Mouse (Mus musculus): ENCODE measurements around the gene Gm20388. TPM values are rescaled to one million over a fixed set of nuclear protein-coding genes. Genes with fewer than 3 reads are reported as not detected.
"Not testable (repeated sequence)": the region's sequence is repeated elsewhere in the genome, so short reads cannot be mapped to it uniquely, and the experiment has no call there.

The Gm20388 gene
- polyA plus RNA-seq, 1 experiment from 2014 or later = not detected

- not testable (repeated sequence) for H3K4me2 ChIP-seq (replicated peaks); ATAC-seq (replicated peaks); H3K9ac ChIP-seq (replicated peaks); H3K27ac ChIP-seq (replicated peaks); H3K9me3 ChIP-seq; H3K4me3 ChIP-seq; H3K27me3 ChIP-seq
- peaks cover 21% of the 10 kb centered on the region for H3K4me1 ChIP-seq
- 92% methylated on average over 8 of the region's 8 CpGs for WGBS
- H3K36me3 ChIP-seq = peaks cover 50% of the 10 kb centered on the region
Measured at GRCm38 (mm10) chr8:123257593-123257992, 3347.0 kb downstream of the Gm20388 start.

GRCm38 (mm10) chr8:123267926-123268656 is 3357.4 kb downstream of the Gm20388 start:
- no peaks in the 10 kb centered on the region for H3K4me1 ChIP-seq
- H3K9ac ChIP-seq (replicated peaks) = no peak overlapping the region
- 91% methylated on average over 14 of the region's 14 CpGs for WGBS
- ATAC-seq (replicated peaks) = no peak
- H3K36me3 ChIP-seq = peaks cover 67% of the 10 kb centered on the region
- H3K9me3 ChIP-seq = no peaks in the 10 kb centered on the region
- H3K27me3 ChIP-seq = no peaks in the 10 kb centered on the region
- no peak overlapping the region for H3K4me3 ChIP-seq
- no peak overlapping the region for H3K4me2 ChIP-seq (replicated peaks)
- no peak overlapping the region for H3K27ac ChIP-seq (replicated peaks)

- ATAC-seq (replicated peaks) = no peak
- H3K36me3 ChIP-seq = peaks cover 44% of the 10 kb centered on the region
Measured at GRCm38 (mm10) chr8:123271147-123271546, 3360.5 kb downstream of the Gm20388 start.

GRCm38 (mm10) chr8:123271901-123272300 is 3361.3 kb downstream of the Gm20388 start:
- H3K9ac ChIP-seq (replicated peaks) = no peak overlapping the region
- no peak overlapping the region for H3K4me3 ChIP-seq
- no peaks in the 10 kb centered on the region for H3K4me1 ChIP-seq
- H3K27me3 ChIP-seq = no peaks in the 10 kb centered on the region
- ATAC-seq (replicated peaks) = no peak
- 87% methylated on average over 4 of the region's 4 CpGs for WGBS
- peaks cover 37% of the 10 kb centered on the region for H3K36me3 ChIP-seq
- no peak overlapping the region for H3K4me2 ChIP-seq (replicated peaks)
- no peaks in the 10 kb centered on the region for H3K9me3 ChIP-seq
- H3K27ac ChIP-seq (replicated peaks) = no peak overlapping the region

More at GRCm38 (mm10) chr8:123271147-123271546, 3360.5 kb downstream of the Gm20388 start:
- Histone ChIP-seq H3K27me3 (no peaks in the 10 kb centered on the region), H3K9ac (replicated peaks) (no peak overlapping the region), H3K27ac (replicated peaks) (no peak overlapping the region), H3K4me1 (no peaks in the 10 kb centered on the region), H3K4me2 (replicated peaks) (no peak overlapping the region), H3K9me3 (no peaks in the 10 kb centered on the region), H3K4me3 (no peak overlapping the region)
- WGBS = 94% methylated on average over 10 of the region's 10 CpGs

GRCm38 (mm10) chr8:123274447-123274846 is 3363.8 kb downstream of the Gm20388 start:
- H3K36me3 ChIP-seq = peaks cover 11% of the 10 kb centered on the region
- ATAC-seq (replicated peaks) = no peak
- no peak overlapping the region for H3K27ac ChIP-seq (replicated peaks)
- H3K9me3 ChIP-seq = no peaks in the 10 kb centered on the region
- WGBS = 93% methylated on average over 5 of the region's 5 CpGs
- H3K4me2 ChIP-seq (replicated peaks) = no peak overlapping the region
- no peaks in the 10 kb centered on the region for H3K4me1 ChIP-seq
- H3K4me3 ChIP-seq = no peak overlapping the region
- no peak overlapping the region for H3K9ac ChIP-seq (replicated peaks)
- no peaks in the 10 kb centered on the region for H3K27me3 ChIP-seq

- Histone ChIP-seq H3K36me3 (peaks cover 5% of the 10 kb centered on the region), H3K27ac (replicated peaks) (no peak overlapping the region), H3K4me2 (replicated peaks) (no peak overlapping the region), H3K4me3 (no peak overlapping the region), H3K9me3 (no peaks in the 10 kb centered on the region), H3K4me1 (no peaks in the 10 kb centered on the region), H3K27me3 (no peaks in the 10 kb centered on the region), H3K9ac (replicated peaks) (no peak overlapping the region)
- no peak for ATAC-seq (replicated peaks)
- 94% methylated on average over 12 of the region's 12 CpGs for WGBS
Measured at GRCm38 (mm10) chr8:123275096-123275495, 3364.5 kb downstream of the Gm20388 start.

GRCm38 (mm10) chr8:123278445-123278844 is 3367.8 kb downstream of the Gm20388 start:
- Histone ChIP-seq H3K36me3 (no peaks in the 10 kb centered on the region), H3K4me1 (no peaks in the 10 kb centered on the region), H3K27me3 (no peaks in the 10 kb centered on the region), H3K4me3 (no peak overlapping the region), H3K27ac (replicated peaks) (no peak overlapping the region), H3K9me3 (no peaks in the 10 kb centered on the region), H3K9ac (replicated peaks) (no peak overlapping the region), H3K4me2 (replicated peaks) (no peak overlapping the region)
- 81% methylated on average over 7 of the region's 7 CpGs for WGBS
- no peak for ATAC-seq (replicated peaks)

- 95% methylated on average over 4 of the region's 4 CpGs for WGBS
- Histone ChIP-seq H3K4me3 (no peak overlapping the region), H3K4me2 (replicated peaks) (no peak overlapping the region), H3K36me3 (no peaks in the 10 kb centered on the region), H3K27me3 (no peaks in the 10 kb centered on the region), H3K9ac (replicated peaks) (no peak overlapping the region), H3K4me1 (no peaks in the 10 kb centered on the region), H3K9me3 (no peaks in the 10 kb centered on the region), H3K27ac (replicated peaks) (no peak overlapping the region)
- ATAC-seq (replicated peaks) = no peak
Measured at GRCm38 (mm10) chr8:123279828-123280227, 3369.2 kb downstream of the Gm20388 start.

GRCm38 (mm10) chr8:123280302-123281094 is 3369.9 kb downstream of the Gm20388 start:
- Histone ChIP-seq H3K9me3 (no peaks in the 10 kb centered on the region), H3K4me2 (replicated peaks) (no peak overlapping the region), H3K27me3 (no peaks in the 10 kb centered on the region), H3K4me1 (no peaks in the 10 kb centered on the region), H3K27ac (replicated peaks) (no peak overlapping the region), H3K4me3 (no peak overlapping the region), H3K36me3 (no peaks in the 10 kb centered on the region), H3K9ac (replicated peaks) (no peak overlapping the region)
- ATAC-seq (replicated peaks) = no peak
- WGBS = 93% methylated on average over 13 of the region's 13 CpGs

GRCm38 (mm10) chr8:123282994-123283393 is 3372.4 kb downstream of the Gm20388 start:
- not testable (repeated sequence) for H3K4me2 ChIP-seq (replicated peaks); ATAC-seq (replicated peaks); H3K9ac ChIP-seq (replicated peaks); H3K27ac ChIP-seq (replicated peaks); H3K9me3 ChIP-seq; H3K4me1 ChIP-seq; H3K27me3 ChIP-seq; H3K36me3 ChIP-seq; H3K4me3 ChIP-seq
- 91% methylated on average over 6 of the region's 6 CpGs for WGBS

- H3K9ac ChIP-seq (replicated peaks) = no peak overlapping the region
- H3K36me3 ChIP-seq = no peaks in the 10 kb centered on the region
- no peak overlapping the region for H3K4me2 ChIP-seq (replicated peaks)
- no peaks in the 10 kb centered on the region for H3K9me3 ChIP-seq
- H3K27me3 ChIP-seq = no peaks in the 10 kb centered on the region
- H3K4me1 ChIP-seq = no peaks in the 10 kb centered on the region
- 96% methylated on average over 7 of the region's 7 CpGs for WGBS
- ATAC-seq (replicated peaks) = no peak
- no peak overlapping the region for H3K27ac ChIP-seq (replicated peaks)
- H3K4me3 ChIP-seq = no peak overlapping the region
Measured at GRCm38 (mm10) chr8:123283991-123284390, 3373.3 kb downstream of the Gm20388 start.

- no peak for ATAC-seq (replicated peaks)
- H3K27ac ChIP-seq (replicated peaks) = no peak overlapping the region
- H3K4me3 ChIP-seq = no peak overlapping the region
- H3K4me2 ChIP-seq (replicated peaks) = no peak overlapping the region
- H3K36me3 ChIP-seq = no peaks in the 10 kb centered on the region
- no peaks in the 10 kb centered on the region for H3K4me1 ChIP-seq
- no peaks in the 10 kb centered on the region for H3K27me3 ChIP-seq
- no peak overlapping the region for H3K9ac ChIP-seq (replicated peaks)
- H3K9me3 ChIP-seq = no peaks in the 10 kb centered on the region
- 89% methylated on average over 5 of the region's 5 CpGs for WGBS
Measured at GRCm38 (mm10) chr8:123284493-123284892, 3373.9 kb downstream of the Gm20388 start.

Measured in forebrain, embryonic 15.5 days (tissue).